Mouse (Mus musculus): ENCODE results near the gene Zbtb4.

DNA sequence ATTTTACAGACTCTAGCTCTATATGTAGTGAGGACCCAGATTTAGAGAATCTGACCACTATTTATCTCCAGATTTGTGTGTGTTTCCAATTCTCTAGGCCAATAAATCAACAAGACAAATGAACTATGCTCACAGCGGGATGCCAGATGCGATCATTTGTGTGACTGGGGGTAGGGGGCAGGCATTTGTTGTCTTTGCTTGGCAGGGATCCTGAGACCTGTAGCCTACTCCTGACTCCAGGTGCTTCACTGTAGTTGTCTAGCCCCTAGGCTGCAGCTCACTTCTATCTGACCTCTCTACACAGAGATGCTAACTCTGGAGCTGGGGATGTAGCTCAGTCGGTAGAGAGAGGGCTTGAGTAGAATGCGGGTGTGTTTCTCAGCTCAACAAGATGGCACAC lies 16.1 kb downstream of the Zbtb4 start:
- no peak for TF ChIP-seq CTCF (IDR thresholded peaks at IDR 0.05; ENCODE audit: control insufficient read depth, insufficient read depth, insufficient read length)
- no peak for TF ChIP-seq CEBPB (IDR thresholded peaks at IDR 0.05; ENCODE audit: low read depth)
- no peak for TF ChIP-seq MYOD1 (IDR thresholded peaks at IDR 0.05; ENCODE audit: control insufficient read depth, insufficient read length, low read depth)
- no peak for TF ChIP-seq USF1 (IDR thresholded peaks at IDR 0.05; ENCODE audit: low read depth)
- no peak for TF ChIP-seq MAX (IDR thresholded peaks at IDR 0.05)
